Mouse (Mus musculus) liver, embryonic 14.5 days (tissue): Measurements from ENCODE around the gene Adamts20. TPM values are rescaled to one million over a fixed set of nuclear protein-coding genes. Genes with fewer than 3 reads are reported as not detected.
"Not testable (repeated sequence)": the region's sequence is repeated elsewhere in the genome, so short reads cannot be mapped to it uniquely, and the experiment has no call there.

Experiments used
- ATAC-seq: fragments of 200-750 bp; cut with Nextera tagmentation; 2 replicates; pipeline ENCODE4 v1.8.0; 2017; ENCODE audit warnings: moderate number of reproducible peaks, mild to moderate bottlenecking, moderate library complexity; ENCODE audit not compliant: insufficient read depth
- DNase-seq, 3 experiments: peaks; one replicate each; pipeline ENCODE4 v3.0.0-alpha.2; 2012 to 2013; ENCODE audit warnings: low read depth in 3 of 3, low spot score in 3 of 3
- H3K27ac ChIP-seq: fragments of 300-500 bp; sonication (generic); 2 replicates; pipeline ENCODE4 v1.5.1; 2014; ENCODE audit warnings: moderate library complexity, mild to moderate bottlenecking, control low read depth, inconsistent platforms
- H3K27me3 ChIP-seq: fragments of 300-500 bp; sonication (generic); 2 replicates; pipeline ENCODE4 v1.6.1; 2014; ENCODE audit warnings: mild to moderate bottlenecking, low read length, moderate library complexity; ENCODE audit not compliant: control insufficient read depth, insufficient read depth
- H3K36me3 ChIP-seq: fragments of 300-500 bp; sonication (generic); replicated peaks from 2 replicates; pipeline ENCODE4 v1.6.1; 2014; ENCODE audit warnings: low read depth; ENCODE audit not compliant: control insufficient read depth, insufficient read depth
- H3K4me1 ChIP-seq, 2 experiments: fragments of 200-500 bp in 1 of 2; fragments of 300-500 bp in 1 of 2; sonication (generic) in 1 of 2; replicated peaks; 2 replicates each; pipeline ENCODE4 v1.6.1; 2012 to 2014; ENCODE audit warnings: antibody characterized with exemption in 1 of 2, inconsistent platforms in 1 of 2, low read length in 1 of 2; ENCODE audit not compliant: control insufficient read depth in 2 of 2, insufficient read depth in 2 of 2
- H3K4me2 ChIP-seq: fragments of 300-500 bp; sonication (generic); 2 replicates; pipeline ENCODE4 v1.6.1; 2014; ENCODE audit warnings: low read depth, mild to moderate bottlenecking, control low read depth, moderate library complexity
- H3K4me3 ChIP-seq, 2 experiments: fragments of 200-500 bp in 1 of 2; fragments of 300-500 bp in 1 of 2; sonication (generic) in 1 of 2; 2 replicates each; pipeline ENCODE4 v1.5.1; 2012 to 2014; ENCODE audit warnings: low read depth in 2 of 2, low read length in 2 of 2, mild to moderate bottlenecking in 2 of 2, control low read depth in 1 of 2, inconsistent platforms in 1 of 2, moderate library complexity in 1 of 2; ENCODE audit not compliant: insufficient read depth in 1 of 2
- H3K9ac ChIP-seq: fragments of 300-500 bp; sonication (generic); replicated peaks from 2 replicates; pipeline ENCODE4 v1.6.1; 2014; ENCODE audit warnings: mild to moderate bottlenecking, control low read depth, moderate library complexity
- H3K9me3 ChIP-seq: fragments of 300-500 bp; sonication (generic); 2 replicates; pipeline ENCODE4 v1.6.1; 2016; ENCODE audit warnings: low read length, mixed read lengths; ENCODE audit not compliant: control insufficient read depth
- CTCF ChIP-seq: IDR thresholded peaks from 2 replicates; pipeline ENCODE4 v1.5.1; 2016; ENCODE audit warnings: antibody characterized with exemption, low read depth, control low read depth
- EP300 ChIP-seq: IDR thresholded peaks from 2 replicates; pipeline ENCODE4 v1.6.1; 2016; ENCODE audit warnings: antibody characterized with exemption, low read depth
- WGBS: fragments of 180-500 bp; shearing (Covaris S2); extraction: QIAGEN DNeasy Blood & Tissue Kit; methylation state at CpG from one replicate; pipeline ENCODE4 v1.1.7; 2014; ENCODE audit not compliant: insufficient replicate concordance; 5-methylcytosine and 5-hydroxymethylcytosine counted together
- polyA plus RNA-seq, 2 experiments: library from polyadenylated mRNA; depleted of rRNA in 1 of 2; stranded (reverse) in 1 of 2; unstranded in 1 of 2; fragments of >200 nt; fragmentation: Nextera tagmentation in 1 of 2; extraction: Ambion mirVana in 1 of 2; gene quantifications; 2 replicates each; pipeline versions ENCODE4 v1.2.1 to v1.2.3; 2012 to 2014

Adamts20 gene
- polyA plus RNA-seq, 2 experiments: 0.09 to 0.10 TPM

GRCm38 (mm10) chr15:94489433-94489832 lies 24.2 kb upstream of the Adamts20 start:
- 37% methylated on average over 2 of the region's 2 CpGs for WGBS
- Histone ChIP-seq H3K27me3 (no peaks in the 10 kb centered on the region), H3K4me1 (no peaks in the 10 kb centered on the region), H3K36me3 (no peaks in the 10 kb centered on the region), H3K4me3 (no peak overlapping the region), H3K9me3 (no peaks in the 10 kb centered on the region; the same call in 1 of the 2 replicates), H3K27ac (no peak overlapping the region), H3K4me2 (no peak overlapping the region), H3K9ac (no peak overlapping the region)
- TF ChIP-seq EP300: no peak
- TF ChIP-seq CTCF: no peak
- no peak for DNase-seq
- ATAC-seq: no peak

- ATAC-seq, H3K27me3 ChIP-seq, H3K4me2 ChIP-seq, H3K4me1 ChIP-seq, H3K27ac ChIP-seq, H3K4me3 ChIP-seq, H3K9me3 ChIP-seq, H3K36me3 ChIP-seq, DNase-seq, H3K9ac ChIP-seq: not testable (repeated sequence)
- WGBS: 32% methylated on average over 2 of the region's 2 CpGs
These were observed 22.8 kb upstream of the Adamts20 start for GRCm38 (mm10) chr15:94488028-94488427.

- Histone ChIP-seq H3K4me1 (no peaks in the 10 kb centered on the region), H3K9me3 (no peaks in the 10 kb centered on the region), H3K36me3 (no peaks in the 10 kb centered on the region), H3K4me2 (no peak overlapping the region), H3K27ac (no peak overlapping the region), H3K4me3 (no peak overlapping the region), H3K27me3 (no peaks in the 10 kb centered on the region), H3K9ac (no peak overlapping the region)
- TF ChIP-seq EP300 (no peak), CTCF (no peak)
- 61% methylated on average over 2 of the region's 2 CpGs for WGBS
- ATAC-seq (no peak), DNase-seq (no peak)
These were observed 17.3 kb upstream of the Adamts20 start for GRCm38 (mm10) chr15:94482555-94482954.

GRCm38 (mm10) chr15:94480792-94481191 lies 15.6 kb upstream of the Adamts20 start:
- Histone ChIP-seq H3K9ac (no peak overlapping the region), H3K27ac (no peak overlapping the region), H3K4me1 (no peaks in the 10 kb centered on the region), H3K4me2 (no peak overlapping the region), H3K9me3 (no peaks in the 10 kb centered on the region), H3K4me3 (no peak overlapping the region), H3K27me3 (no peaks in the 10 kb centered on the region), H3K36me3 (no peaks in the 10 kb centered on the region)
- TF ChIP-seq EP300 (no peak), CTCF (no peak)
- 43% methylated on average over 4 of the region's 4 CpGs for whole genome bisulfite sequencing
- DNase-seq (no peak), ATAC-seq (no peak; the same call in 1 of the 2 replicates)

GRCm38 (mm10) chr15:94480248-94480647 lies 15.0 kb upstream of the Adamts20 start:
- ATAC-seq: no peak
- Histone ChIP-seq H3K4me3 (no peak overlapping the region), H3K9ac (no peak overlapping the region), H3K4me2 (no peak overlapping the region), H3K9me3 (no peaks in the 10 kb centered on the region), H3K27ac (no peak overlapping the region), H3K36me3 (no peaks in the 10 kb centered on the region), H3K4me1 (no peaks in the 10 kb centered on the region), H3K27me3 (no peaks in the 10 kb centered on the region)
- TF ChIP-seq EP300 (no peak), CTCF (no peak)
- no peak for DNase-seq
- WGBS: 30% methylated on average over 5 of the region's 5 CpGs
